Mouse (Mus musculus) left cerebral cortex, adult 8-10 months (tissue): ENCODE data around the gene Tmem91. TPM values are rescaled to one million over a fixed set of nuclear protein-coding genes. Genes with fewer than 3 reads are reported as not detected.

ENCODE experiments used
- DNase-seq, 2 experiments: peaks; one replicate each; pipeline ENCODE4 v3.0.0; 2022; ENCODE audit warnings: low spot score in 2 of 2
- total RNA-seq, 4 experiments: library from RNA; stranded (reverse); gene quantifications; 2 replicates each; pipeline ENCODE4 v1.2.4; 2022

The Tmem91 gene
- total RNA-seq, 4 experiments from 2014 or later = 27.1 to 37.7 (median 34.1) TPM

- DNase-seq = no peak
Observed at GRCm38 (mm10) chr7:25671686-25672085, 3.3 kb downstream of the Tmem91 start.

- DNase-seq = no peak
Observed at GRCm38 (mm10) chr7:25670096-25670495, 4.9 kb downstream of the Tmem91 start.

GRCm38 (mm10) chr7:25669631-25670030 is 5.3 kb downstream of the Tmem91 start:
- DNase-seq = no peak

- no peak for DNase-seq
Observed at GRCm38 (mm10) chr7:25669158-25669557, 5.8 kb downstream of the Tmem91 start.

- no peak for DNase-seq
Observed at GRCm38 (mm10) chr7:25666381-25666780, 8.6 kb downstream of the Tmem91 start.

GRCm38 (mm10) chr7:25658657-25659472 is 16.1 kb downstream of the Tmem91 start, which contains the start of the genes Bckdha and Exosc5:
TSS of gene Bckdha (minus strand) at chr7:25658981.
TSS of gene Exosc5 (plus strand) at chr7:25659164.
- DNase-seq = peak; percentile 97 to 100

- DNase-seq = no peak
Observed at GRCm38 (mm10) chr7:25657785-25658184, 17.2 kb downstream of the Tmem91 start.

GRCm38 (mm10) chr7:25655601-25656428 is 19.2 kb downstream of the Tmem91 start:
- no peak for DNase-seq

- no peak for DNase-seq
Observed at GRCm38 (mm10) chr7:25652244-25652759, 22.7 kb downstream of the Tmem91 start.

- no peak for DNase-seq
Observed at GRCm38 (mm10) chr7:25651281-25651680, 23.7 kb downstream of the Tmem91 start.

- no peak for DNase-seq
Observed at GRCm38 (mm10) chr7:25649839-25650238, 25.1 kb downstream of the Tmem91 start.

- no peak for DNase-seq
Observed at GRCm38 (mm10) chr7:25647574-25648123, 27.3 kb downstream of the Tmem91 start.

GRCm38 (mm10) chr7:25645074-25645473 is 29.9 kb downstream of the Tmem91 start:
- no peak for DNase-seq

- no peak for DNase-seq
Observed at GRCm38 (mm10) chr7:25644631-25645030, 30.3 kb downstream of the Tmem91 start.

- DNase-seq = no peak
Observed at GRCm38 (mm10) chr7:25644136-25644535, 30.8 kb downstream of the Tmem91 start.

GRCm38 (mm10) chr7:25639754-25640153 is 35.2 kb downstream of the Tmem91 start:
- peak in 1 of 2 experiments; percentile 78 for DNase-seq

GRCm38 (mm10) chr7:25637099-25637498 is 37.9 kb downstream of the Tmem91 start:
- DNase-seq = no peak

GRCm38 (mm10) chr7:25636373-25636772 is 38.6 kb downstream of the Tmem91 start:
- DNase-seq = no peak

GRCm38 (mm10) chr7:25632679-25633078 is 42.3 kb downstream of the Tmem91 start:
- no peak for DNase-seq

GRCm38 (mm10) chr7:25628323-25628620 is 46.7 kb downstream of the Tmem91 start:
- DNase-seq = no peak

GRCm38 (mm10) chr7:25627431-25628322 is 47.3 kb downstream of the Tmem91 start:
- no peak for DNase-seq
